Mouse (Mus musculus): Measurements from ENCODE around the gene Dock10.
A peak's percentile ranks its signal among the peaks of the same experiment; 100 is the strongest.

The Dock10 gene

GRCm38 (mm10) chr1:80613395-80614011, 144.8 kb downstream of the Dock10 start:
- DNase-seq (ENCODE audit: low read depth) = no peak

- no peak for DNase-seq (ENCODE audit: low read depth)
Measured at GRCm38 (mm10) chr1:80607546-80607945, 150.8 kb downstream of the Dock10 start.

GRCm38 (mm10) chr1:80606131-80606754, 152.1 kb downstream of the Dock10 start:
- DNase-seq (ENCODE audit: low read depth) = no peak

- DNase-seq (ENCODE audit: low read depth) = no peak
Measured at GRCm38 (mm10) chr1:80604332-80604731, 154.0 kb downstream of the Dock10 start.

GRCm38 (mm10) chr1:80603081-80603480, 155.2 kb downstream of the Dock10 start:
- no peak for DNase-seq (ENCODE audit: low read depth)

- no peak for DNase-seq (ENCODE audit: low read depth)
Measured at GRCm38 (mm10) chr1:80583281-80583680, 175.0 kb downstream of the Dock10 start.

GRCm38 (mm10) chr1:80582186-80582585, 176.1 kb downstream of the Dock10 start:
- DNase-seq (ENCODE audit: low read depth) = no peak

- peak; percentile 9 for DNase-seq (ENCODE audit: low read depth)
Measured at GRCm38 (mm10) chr1:80576898-80577297, 181.4 kb downstream of the Dock10 start.

GRCm38 (mm10) chr1:80556446-80556845, 201.9 kb downstream of the Dock10 start:
- no peak for DNase-seq (ENCODE audit: low read depth)

- DNase-seq (ENCODE audit: low read depth) = no peak
Measured at GRCm38 (mm10) chr1:80541522-80541921, 216.8 kb downstream of the Dock10 start.

- no peak for DNase-seq (ENCODE audit: low read depth)
Measured at GRCm38 (mm10) chr1:80522197-80522596, 236.1 kb downstream of the Dock10 start.

- DNase-seq (ENCODE audit: low read depth) = no peak
Measured at GRCm38 (mm10) chr1:80520456-80520855, 237.9 kb downstream of the Dock10 start.

- DNase-seq (ENCODE audit: low read depth) = no peak
Measured at GRCm38 (mm10) chr1:80519893-80520292, 238.4 kb downstream of the Dock10 start.

GRCm38 (mm10) chr1:80515836-80516235, 242.5 kb downstream of the Dock10 start:
- DNase-seq (ENCODE audit: low read depth) = no peak

- DNase-seq (ENCODE audit: low read depth) = no peak
Measured at GRCm38 (mm10) chr1:80512210-80512948, 245.9 kb downstream of the Dock10 start.

- no peak for DNase-seq (ENCODE audit: low read depth)
Measured at GRCm38 (mm10) chr1:80504757-80505156, 253.6 kb downstream of the Dock10 start.

- no peak for DNase-seq (ENCODE audit: low read depth)
Measured at GRCm38 (mm10) chr1:80504081-80504480, 254.2 kb downstream of the Dock10 start.

GRCm38 (mm10) chr1:80502456-80503165, 255.7 kb downstream of the Dock10 start:
- DNase-seq (ENCODE audit: low read depth) = no peak

- no peak for DNase-seq (ENCODE audit: low read depth)
Measured at GRCm38 (mm10) chr1:80499264-80499663, 259.1 kb downstream of the Dock10 start.

GRCm38 (mm10) chr1:80496360-80496759, 262.0 kb downstream of the Dock10 start:
- DNase-seq (ENCODE audit: low read depth) = no peak

- no peak for DNase-seq (ENCODE audit: low read depth)
Measured at GRCm38 (mm10) chr1:80483419-80483818, 274.9 kb downstream of the Dock10 start.

GRCm38 (mm10) chr1:80474942-80475341, 283.4 kb downstream of the Dock10 start:
- no peak for DNase-seq (ENCODE audit: low read depth)

GRCm38 (mm10) chr1:80472395-80472794, 285.9 kb downstream of the Dock10 start:
- no peak for DNase-seq (ENCODE audit: low read depth)

Measured in c-Kit-positive CD71-negative TER-119-negative erythroid progenitor cells, embryonic 14.5 days (primary cell).